ENCODE assay signal across 17 mouse cellular contexts in genomic region chr16:14405636-14406035, GRCm38 (mm10). TPM values are rescaled to one million over a fixed set of nuclear protein-coding genes. Genes with fewer than 3 reads are reported as not detected.
DNase-seq lines count a peak whose midpoint lies in the region.
"Had no signal": no experiment of that assay in that cellular context is flagged by ENCODE, and none has a peak within 500 bp of the region (broad histone marks: within the 10 kb centered on the region; RNA-seq: fewer than 3 reads in every experiment).

No protein-coding gene starts in this region.

- H3K36me3 ChIP-seq in heart, embryonic 10.5 days = peaks cover 8% of the 10 kb centered on the region

- H3K4me3 ChIP-seq in heart, embryonic 10.5 days = no peak overlapping the region

- H3K4me1 ChIP-seq in heart, embryonic 10.5 days = no peaks in the 10 kb centered on the region

- H3K27ac ChIP-seq in heart, embryonic 10.5 days = no peak overlapping the region

- intact Hi-C loops in heart, postnatal 36 days (cut with DNase I) = no loop called here

- H3K9me3 ChIP-seq in heart, embryonic 10.5 days = no peaks in the 10 kb centered on the region
- H3K9me3 ChIP-seq: G1E had no signal

- no peaks in the 10 kb centered on the region for H3K27me3 ChIP-seq in heart, embryonic 10.5 days (ENCODE audit: insufficient read depth, poor library complexity, severe bottlenecking)
- H3K27me3 ChIP-seq: CH12.LX, Patski had no signal

- peak; percentile 65 for DNase-seq in heart, adult 11 months
- DNase-seq in heart, postnatal 36 days = no peak
- DNase-seq in heart, embryonic 10.5 days (ENCODE audit: low spot score) = peak; percentile 53
- DNase-seq in heart, adult 9 months (ENCODE audit: low spot score in 2 of 2) = no peak
- DNase-seq: adrenal gland, adult 2 months; adrenal gland, adult 8-10 months; adrenal gland, postnatal 10 days; adrenal gland, postnatal 14 days; adrenal gland, postnatal 25 days; adrenal gland, postnatal 36 days; B cell, adult 2 months; cerebellum, adult 11 months; cerebellum, adult 11-12 months; cerebellum, adult 18-20 months had no signal

- 88% methylated on average over 6 of the region's 6 CpGs for WGBS in heart, embryonic 10.5 days

RNA-seq across cellular contexts. Expression of gene Abcc1, which starts 44.3 kb away (rescaled TPM):
- total RNA-seq in heart, postnatal 36 days (2021) = 10 to 100 TPM; 23.5 to 24.5 TPM
- 2.8 and 4.9 TPM in 2 replicates for polyA plus RNA-seq in heart, embryonic 10.5 days (2016; fragmentation: Nextera tagmentation; extraction: Ambion mirVana)

Comparison
In these comparisons a context has a peak if more than half of its experiments do, and no peak if none do; other contexts are left out.
1. DNase-seq: peak in heart, adult 11 months (single experiment) and heart, embryonic 10.5 days (single experiment); none in heart, postnatal 36 days (0 of 2) and heart, adult 9 months (0 of 2).